Mouse (Mus musculus) 3T3-L1 (cell line): ENCODE results near the gene Olfr1167.
"Not testable (repeated sequence)": the region's sequence is repeated elsewhere in the genome, so short reads cannot be mapped to it uniquely, and the experiment has no call there.

Experiments
- DNase-seq: peaks from one replicate; pipeline ENCODE4 v3.0.0-alpha.2; 2015; ENCODE audit warnings: low read depth, low spot score

Olfr1167 gene

GRCm38 (mm10) chr2:88155093-88155492, at the start of gene Olfr1167:
Olfr1167 (minus strand) TSS chr2:88155193.
- not testable (repeated sequence) for DNase-seq

- no peak for DNase-seq
Measured at GRCm38 (mm10) chr2:88181580-88181979, 26.6 kb upstream of the Olfr1167 start, which contains the start of gene Olfr1168. Olfr1168 (plus strand) TSS chr2:88181880.

- DNase-seq: no peak
Measured at GRCm38 (mm10) chr2:88128172-88128571, 26.8 kb downstream of the Olfr1167 start, which contains the start of gene Olfr1166. Olfr1166 (minus strand) TSS chr2:88128272.
